Mouse (Mus musculus): ENCODE data around the gene Rex1bd. TPM values are rescaled to one million over a fixed set of nuclear protein-coding genes. Genes with fewer than 3 reads are reported as not detected.

The Rex1bd gene
- total RNA-seq, 2 experiments from 2014 or later: 19.6 TPM; not detected in 1

- peak; percentile 34 for ATAC-seq (replicated peaks; ENCODE audit: low FRiP score, poor library complexity, severe bottlenecking)
Observed at GRCm38 (mm10) chr8:70504851-70505250, 1.7 kb downstream of the Rex1bd start.

GRCm38 (mm10) chr8:70504291-70504716, 2.2 kb downstream of the Rex1bd start:
- no peak for ATAC-seq (replicated peaks; ENCODE audit: low FRiP score, poor library complexity, severe bottlenecking)

- ATAC-seq (replicated peaks; ENCODE audit: low FRiP score, poor library complexity, severe bottlenecking): peak; percentile 39; the same call in 1 of the 2 replicates
Observed at GRCm38 (mm10) chr8:70503062-70503750, 3.3 kb downstream of the Rex1bd start.

GRCm38 (mm10) chr8:70502540-70502939, 4.0 kb downstream of the Rex1bd start:
- no peak for ATAC-seq (replicated peaks; ENCODE audit: low FRiP score, poor library complexity, severe bottlenecking)

GRCm38 (mm10) chr8:70501820-70502529, 4.6 kb downstream of the Rex1bd start:
- no peak for ATAC-seq (replicated peaks; ENCODE audit: low FRiP score, poor library complexity, severe bottlenecking)

- peak; percentile 63 for ATAC-seq (replicated peaks; ENCODE audit: low FRiP score, poor library complexity, severe bottlenecking)
Observed at GRCm38 (mm10) chr8:70500386-70501301, 5.9 kb downstream of the Rex1bd start.

GRCm38 (mm10) chr8:70495771-70496062, 10.8 kb downstream of the Rex1bd start:
- no peak for ATAC-seq (replicated peaks; ENCODE audit: low FRiP score, poor library complexity, severe bottlenecking)

- ATAC-seq (replicated peaks; ENCODE audit: low FRiP score, poor library complexity, severe bottlenecking): no peak
Observed at GRCm38 (mm10) chr8:70495001-70495770, 11.4 kb downstream of the Rex1bd start.

GRCm38 (mm10) chr8:70494416-70494945, 12.1 kb downstream of the Rex1bd start:
- no peak for ATAC-seq (replicated peaks; ENCODE audit: low FRiP score, poor library complexity, severe bottlenecking)

GRCm38 (mm10) chr8:70493692-70494415, 12.7 kb downstream of the Rex1bd start:
- ATAC-seq (replicated peaks; ENCODE audit: low FRiP score, poor library complexity, severe bottlenecking): no peak

- no peak for ATAC-seq (replicated peaks; ENCODE audit: low FRiP score, poor library complexity, severe bottlenecking)
Observed at GRCm38 (mm10) chr8:70492664-70493640, 13.6 kb downstream of the Rex1bd start, which contains the start of gene Crlf1. Gene Crlf1 (plus strand): TSS chr8:70493158.

- ATAC-seq (replicated peaks; ENCODE audit: low FRiP score, poor library complexity, severe bottlenecking): no peak
Observed at GRCm38 (mm10) chr8:70490880-70491495, 15.6 kb downstream of the Rex1bd start.

GRCm38 (mm10) chr8:70490061-70490879, 16.3 kb downstream of the Rex1bd start:
- ATAC-seq (replicated peaks; ENCODE audit: low FRiP score, poor library complexity, severe bottlenecking): no peak

- ATAC-seq (replicated peaks; ENCODE audit: low FRiP score, poor library complexity, severe bottlenecking): no peak
Observed at GRCm38 (mm10) chr8:70489576-70489975, 17.0 kb downstream of the Rex1bd start.

GRCm38 (mm10) chr8:70488931-70489470, 17.6 kb downstream of the Rex1bd start:
- no peak for ATAC-seq (replicated peaks; ENCODE audit: low FRiP score, poor library complexity, severe bottlenecking)

All from erythroid progenitor cell, adult 5-6 weeks (primary cell).